Mouse (Mus musculus): Measurements from ENCODE around the gene Dnah10.

DNA sequence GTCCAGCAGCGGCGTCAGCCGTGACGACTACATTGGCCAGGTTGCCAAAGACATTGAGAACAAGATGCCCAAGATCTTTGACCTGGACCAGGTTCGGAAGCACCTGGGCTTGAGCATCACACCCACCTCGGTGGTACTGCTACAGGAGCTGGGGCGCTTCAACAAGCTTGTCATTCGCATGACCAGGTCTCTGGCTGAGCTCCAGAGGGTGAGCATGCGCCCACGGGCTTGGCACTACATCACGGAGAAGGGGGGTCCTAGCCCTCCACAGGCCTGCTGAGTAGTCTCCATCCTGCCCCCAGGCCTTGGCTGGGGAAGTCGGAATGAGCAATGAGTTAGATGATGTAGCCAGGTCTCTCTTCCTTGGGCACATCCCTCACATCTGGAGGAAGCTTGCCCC, 105.4 kb downstream of the Dnah10 start:
- TF ChIP-seq FLI1 (IDR thresholded peaks at IDR 0.05; ENCODE audit: low read length): no peak
- no peak for TF ChIP-seq GATA1 (IDR thresholded peaks at IDR 0.05; ENCODE audit: borderline replicate concordance, low read length)
